Mouse (Mus musculus): ENCODE measurements at regions not wholly inside any gene's neighbourhood (a gene's known extent, or its start where the extent isn't known, plus 50 kb on each side); places are given as distances from the start of the nearest gene placed in this dataset.

DNA sequence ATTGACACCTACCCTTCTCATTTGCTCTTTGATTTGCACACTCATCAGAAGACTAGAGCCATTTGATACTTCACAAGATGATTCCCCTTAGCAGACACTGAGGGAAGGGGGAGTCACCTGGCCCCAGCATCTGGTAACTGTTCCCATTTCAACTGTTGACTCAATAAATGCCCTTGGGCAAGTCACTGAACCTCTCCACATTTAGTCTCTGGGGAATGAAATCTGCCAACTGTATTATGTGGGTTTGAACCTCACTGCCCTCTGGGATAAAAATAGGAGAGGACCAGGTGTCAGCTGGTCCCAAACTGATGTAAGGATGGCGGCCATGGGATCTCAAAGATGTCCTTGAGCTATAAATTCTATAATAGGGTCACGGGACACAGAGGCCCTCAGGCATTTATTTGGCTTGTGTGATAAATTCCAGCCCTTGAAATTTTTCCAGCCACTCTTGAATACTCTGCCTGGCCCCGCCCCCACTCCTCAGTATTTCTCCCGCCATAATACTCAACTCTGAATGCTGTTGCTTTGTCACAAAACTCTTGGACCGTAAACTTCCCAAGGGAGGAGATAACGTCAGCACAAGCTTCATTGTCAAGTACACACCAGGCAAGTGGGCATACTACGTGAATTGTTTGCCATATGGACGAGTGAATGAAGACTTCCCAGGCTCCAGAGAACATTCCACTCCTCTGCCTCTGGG lies 155.5 kb downstream of the Qrsl1 start:
- TF ChIP-seq POLR2A (IDR thresholded peaks at IDR 0.05; ENCODE audit: low read depth, low read length), result no peak; the same call in 1 of the 2 replicates
- no peak; a peak in 1 of 4 replicates for TF ChIP-seq CTCF (conservative IDR thresholded peaks at IDR 0.05 in 1 of 2, IDR thresholded peaks at IDR 0.05 in 1 of 2; ENCODE audit: low read depth in 2 of 2, low read length in 2 of 2)
